Mouse (Mus musculus) erythroid progenitor cell, adult 5-6 weeks (primary cell): Measurements from ENCODE around the gene Scamp1. TPM values are rescaled to one million over a fixed set of nuclear protein-coding genes. Genes with fewer than 3 reads are reported as not detected.

Source experiments
- ATAC-seq: replicated peaks from 2 replicates; pipeline ENCODE4 v1.8.0; 2016; ENCODE audit warnings: moderate number of reproducible peaks, mild to moderate bottlenecking, moderate TSS enrichment, inconsistent platforms; ENCODE audit not compliant: poor library complexity, low FRiP score, severe bottlenecking
- total RNA-seq, 2 experiments: library from RNA; stranded (forward) in 1 of 2; stranded (reverse) in 1 of 2; fragments of 150-400 nt in 1 of 2; fragments of 186-747, 209-891 nt in 1 of 2; gene quantifications; 2 replicates each; pipeline versions ENCODE4 v1.2.3 to v1.2.4; 2015 to 2017; ENCODE audit warnings: low replicate concordance in 2 of 2

The Scamp1 gene
- total RNA-seq, 2 experiments from 2014 or later, result 1.3 to 7.5 TPM

GRCm38 (mm10) chr13:94155657-94156429 is 129.8 kb downstream of the Scamp1 start:
- no peak for ATAC-seq

GRCm38 (mm10) chr13:94154512-94155296 is 131.0 kb downstream of the Scamp1 start:
- ATAC-seq, result no peak

- no peak for ATAC-seq
These were observed 132.0 kb downstream of the Scamp1 start for GRCm38 (mm10) chr13:94153658-94154057.

DNA sequence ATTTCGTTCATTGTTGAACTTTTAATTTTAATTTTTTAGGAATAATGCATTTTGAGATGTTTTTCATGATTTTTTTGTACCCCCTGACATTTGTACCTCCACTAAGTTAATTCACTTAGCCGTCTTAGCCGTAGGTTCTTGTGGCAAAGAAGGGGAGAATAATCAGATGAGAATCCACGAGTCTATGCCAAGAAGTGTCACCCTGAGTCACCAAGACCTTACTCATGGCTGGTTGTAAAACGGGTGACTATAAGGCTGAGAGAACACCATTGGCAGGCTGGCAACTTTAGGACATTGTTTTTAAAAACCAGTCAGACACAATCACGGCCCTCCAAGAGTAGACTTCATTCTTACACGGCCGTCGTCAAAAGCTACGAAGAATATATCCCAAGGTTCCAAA is 132.8 kb downstream of the Scamp1 start:
- ATAC-seq, result no peak

Other genes with a start within 250 kb of the Scamp1 start
- 3.6 and 6.7 TPM in 2 replicates for gene Lhfpl2, start 228.1 kb downstream of the Scamp1 start, total RNA-seq (2015; ENCODE audit: low replicate concordance)
- 2.6 and 7.8 TPM in 2 replicates for gene Lhfpl2, start 228.1 kb downstream of the Scamp1 start, total RNA-seq (2017; ENCODE audit: low replicate concordance)
- gene Ap3b1, start 73.1 kb upstream of the Scamp1 start, total RNA-seq (2015; ENCODE audit: low replicate concordance), result 17.6 and 17.7 TPM in 2 replicates
- 28.7 and 42.0 TPM in 2 replicates for gene Ap3b1, start 73.1 kb upstream of the Scamp1 start, total RNA-seq (2017; ENCODE audit: low replicate concordance)